Mouse (Mus musculus) effector memory CD4-positive, alpha-beta T cell, adult 5 months (primary cell): Measurements from ENCODE around the gene Cttnbp2. TPM values are rescaled to one million over a fixed set of nuclear protein-coding genes. Genes with fewer than 3 reads are reported as not detected.

Experiments
- polyA plus RNA-seq: library from polyadenylated mRNA; unstranded; fragments of 100-300 nt; shearing (Covaris generic); gene quantifications from one replicate; pipeline ENCODE4 v1.2.1, GENCODE M21; 2017

Cttnbp2 gene
- 0.19 TPM for polyA plus RNA-seq

DNA sequence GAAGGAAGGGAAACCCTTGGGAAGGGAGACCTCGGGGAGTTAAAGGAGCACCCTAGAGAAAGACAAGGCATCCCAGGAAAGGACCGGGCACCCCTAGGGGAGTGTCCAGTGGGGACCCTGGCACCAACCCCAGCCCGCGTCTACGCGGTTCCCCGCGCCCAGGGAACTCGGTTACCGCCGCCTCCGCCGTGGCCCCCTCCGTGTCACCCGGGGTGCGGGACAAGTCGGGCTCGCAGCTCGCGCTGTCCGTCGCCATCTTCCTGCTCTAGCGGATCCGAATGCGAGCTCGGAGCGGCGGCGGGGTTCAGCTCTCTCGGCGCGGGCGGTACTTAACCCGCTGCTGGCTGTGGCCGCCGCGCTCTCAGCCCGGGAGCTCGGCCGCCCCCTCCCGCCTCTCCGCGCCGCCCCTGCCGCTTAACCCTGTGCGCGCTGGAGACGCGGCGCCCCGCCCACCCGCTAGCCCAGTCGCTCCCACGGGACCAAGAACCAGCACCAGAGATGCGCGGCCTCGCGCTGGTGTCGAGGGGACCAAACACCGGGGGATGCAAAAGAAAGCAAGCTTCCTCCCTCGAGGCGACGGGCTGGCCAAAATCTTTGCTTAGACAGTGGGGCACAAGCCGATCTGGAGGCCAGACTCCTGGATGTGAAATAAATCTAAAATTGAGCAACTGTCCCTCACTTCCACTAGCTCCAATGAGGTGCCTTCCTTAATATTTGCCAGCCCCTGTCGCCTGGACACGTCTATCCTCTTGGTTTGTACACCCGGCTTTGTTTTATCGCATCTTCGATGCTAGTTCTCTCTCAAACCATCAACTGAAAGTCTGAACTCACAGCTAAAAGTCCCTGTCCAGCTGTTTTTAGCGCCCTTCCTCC, at the start of gene Cttnbp2:
Gene Cttnbp2, minus strand, starts transcription at position 364 of the 873 bp plus-strand sequence.

